Mouse (Mus musculus): Measurements from ENCODE around the gene Nrd1. TPM values are rescaled to one million over a fixed set of nuclear protein-coding genes. Genes with fewer than 3 reads are reported as not detected.

Nrd1 gene
- polyA plus RNA-seq, 1 experiment = 130 TPM

DNA sequence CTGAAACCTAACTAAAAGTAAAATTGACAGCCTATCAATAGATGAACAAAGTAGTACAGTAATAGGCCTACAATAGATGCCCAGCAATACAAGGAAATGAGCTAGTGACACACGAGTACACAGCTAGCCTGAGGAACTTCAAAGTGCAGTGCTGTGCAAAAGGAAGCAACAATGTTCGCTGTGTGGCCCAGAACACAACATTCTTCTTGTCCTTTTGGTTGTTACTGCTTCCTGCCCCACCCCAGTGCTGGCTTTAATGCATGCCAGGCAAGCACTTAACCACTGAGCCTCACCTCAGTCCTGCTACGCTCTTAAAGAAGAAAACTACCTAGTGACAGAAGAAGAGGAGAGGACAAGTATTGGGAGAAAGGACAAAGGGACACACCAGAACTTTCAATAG is 79.2 kb downstream of the Nrd1 start:
- H3K27ac ChIP-seq (ENCODE audit: insufficient read depth, low read depth, low read length) = no peak overlapping the region
- TF ChIP-seq POLR2A (IDR thresholded peaks at IDR 0.05; ENCODE audit: borderline replicate concordance, low read depth, low read length) (no peak), CTCF (IDR thresholded peaks at IDR 0.05; ENCODE audit: low read depth, low read length) (no peak)
- no peaks in the 10 kb centered on the region for H3K4me1 ChIP-seq (ENCODE audit: control insufficient read depth, insufficient read depth, low read length)
- no peak overlapping the region for H3K4me3 ChIP-seq (ENCODE audit: insufficient read depth, low read length)

DNA sequence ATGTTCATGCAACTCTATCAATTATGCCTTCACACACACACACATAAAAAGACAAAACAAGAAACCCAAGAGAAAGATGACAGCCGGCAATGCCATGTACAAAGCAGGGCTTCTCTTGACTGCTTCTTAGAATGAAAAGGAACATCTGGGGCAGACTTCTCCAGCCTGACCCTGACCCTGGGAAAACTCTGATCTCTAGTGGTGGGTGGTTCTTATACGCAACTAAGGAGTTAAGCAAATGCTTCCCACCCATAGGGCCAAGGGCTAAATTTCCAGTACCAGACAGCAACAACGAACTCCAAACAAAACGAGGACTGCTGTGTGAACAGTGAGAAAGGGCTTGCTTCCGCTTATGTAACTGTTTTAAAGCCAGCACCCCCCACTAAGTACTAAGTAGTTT is 79.7 kb downstream of the Nrd1 start:
- no peak for TF ChIP-seq POLR2A (IDR thresholded peaks at IDR 0.05; ENCODE audit: borderline replicate concordance, low read depth, low read length)
- TF ChIP-seq CTCF (IDR thresholded peaks at IDR 0.05; ENCODE audit: low read depth, low read length) = no peak
- Histone ChIP-seq H3K27ac (ENCODE audit: insufficient read depth, low read depth, low read length) (no peak overlapping the region), H3K4me1 (ENCODE audit: control insufficient read depth, insufficient read depth, low read length) (no peaks in the 10 kb centered on the region), H3K4me3 (ENCODE audit: insufficient read depth, low read length) (no peak overlapping the region)

DNA sequence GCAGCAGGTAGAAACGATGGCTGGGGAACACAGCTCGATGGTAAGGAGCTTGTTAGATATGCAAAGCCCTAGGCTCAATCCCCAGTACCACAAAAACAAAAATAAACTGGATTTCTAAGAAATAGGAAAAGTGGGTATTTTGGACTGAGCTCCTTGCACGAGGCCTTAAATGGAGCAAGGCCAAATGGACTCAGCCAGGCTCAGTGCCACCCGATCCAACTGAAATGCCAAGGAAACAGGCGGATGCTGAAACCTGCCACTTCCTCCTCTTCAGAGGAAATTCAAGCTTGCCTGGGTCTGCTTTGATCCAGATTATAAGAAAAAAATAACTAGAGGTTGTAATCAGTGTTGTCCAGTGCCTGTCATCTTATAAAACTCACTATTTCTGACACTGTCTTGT is 88.7 kb downstream of the Nrd1 start:
- TF ChIP-seq CTCF (IDR thresholded peaks at IDR 0.05; ENCODE audit: low read depth, low read length) (no peak), POLR2A (IDR thresholded peaks at IDR 0.05; ENCODE audit: borderline replicate concordance, low read depth, low read length) (no peak)
- Histone ChIP-seq H3K27ac (ENCODE audit: insufficient read depth, low read depth, low read length) (no peak overlapping the region), H3K4me3 (ENCODE audit: insufficient read depth, low read length) (no peak overlapping the region), H3K4me1 (ENCODE audit: control insufficient read depth, insufficient read depth, low read length) (0 out of 2 replicates have a peak, but pooled peaks cover 2% of the 10 kb centered on the region)

DNA sequence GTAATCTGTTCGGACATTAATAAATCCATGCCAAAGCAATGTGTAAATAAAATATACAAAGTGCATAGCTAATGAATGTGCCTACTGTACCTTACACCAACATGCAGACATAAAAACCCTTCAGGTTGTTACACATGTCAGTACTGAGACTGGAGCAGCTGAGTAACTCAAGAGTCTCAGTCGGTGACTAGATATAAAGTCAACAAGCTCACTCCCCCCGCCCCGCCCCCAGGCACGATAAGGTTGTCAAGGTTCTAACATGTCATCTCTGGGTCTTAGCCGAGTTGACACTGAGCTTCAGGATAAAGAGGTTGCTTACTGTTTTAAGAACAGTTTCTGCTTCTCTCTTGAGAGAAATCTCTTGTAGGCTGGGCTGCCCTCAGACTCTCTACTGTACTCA is 89.5 kb downstream of the Nrd1 start:
- H3K4me1 ChIP-seq (ENCODE audit: control insufficient read depth, insufficient read depth, low read length) = 0 out of 2 replicates have a peak, but pooled peaks cover 2% of the 10 kb centered on the region
- no peak overlapping the region for H3K4me3 ChIP-seq (ENCODE audit: insufficient read depth, low read length)
- H3K27ac ChIP-seq (ENCODE audit: insufficient read depth, low read depth, low read length) = no peak overlapping the region
- TF ChIP-seq CTCF (IDR thresholded peaks at IDR 0.05; ENCODE audit: low read depth, low read length) (no peak), POLR2A (IDR thresholded peaks at IDR 0.05; ENCODE audit: borderline replicate concordance, low read depth, low read length) (no peak)

DNA sequence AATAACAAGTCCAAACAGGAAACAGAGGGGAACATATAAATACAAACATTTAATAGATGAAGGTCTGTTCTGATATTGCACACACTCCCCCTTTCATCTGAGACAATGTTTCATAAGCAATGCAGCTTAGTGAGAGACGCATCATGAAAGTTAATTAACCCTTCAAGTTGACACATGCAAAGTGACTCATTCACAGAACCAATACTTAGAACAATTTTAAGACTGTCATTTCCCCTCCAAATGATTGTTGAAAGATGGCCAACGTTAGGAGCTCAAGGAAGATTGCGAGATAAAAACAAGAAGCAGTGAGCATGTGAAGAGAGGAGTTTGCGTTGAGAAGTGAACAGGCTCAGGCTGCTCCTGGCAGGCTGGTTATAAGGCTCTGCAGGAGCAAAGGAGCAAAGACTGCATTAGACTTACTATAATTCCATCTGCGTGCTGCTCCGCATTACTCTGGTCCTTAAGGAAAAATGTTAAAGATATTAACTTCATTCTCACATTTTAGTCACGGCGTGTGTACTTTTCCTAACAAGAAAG is 90.9 kb downstream of the Nrd1 start:
- Histone ChIP-seq H3K4me1 (ENCODE audit: control insufficient read depth, insufficient read depth, low read length) (0 out of 2 replicates have a peak, but pooled peaks cover 2% of the 10 kb centered on the region), H3K27ac (ENCODE audit: insufficient read depth, low read depth, low read length) (no peak overlapping the region), H3K4me3 (ENCODE audit: insufficient read depth, low read length) (no peak overlapping the region)
- no peak for TF ChIP-seq POLR2A (IDR thresholded peaks at IDR 0.05; ENCODE audit: borderline replicate concordance, low read depth, low read length)
- no peak for TF ChIP-seq CTCF (IDR thresholded peaks at IDR 0.05; ENCODE audit: low read depth, low read length)

DNA sequence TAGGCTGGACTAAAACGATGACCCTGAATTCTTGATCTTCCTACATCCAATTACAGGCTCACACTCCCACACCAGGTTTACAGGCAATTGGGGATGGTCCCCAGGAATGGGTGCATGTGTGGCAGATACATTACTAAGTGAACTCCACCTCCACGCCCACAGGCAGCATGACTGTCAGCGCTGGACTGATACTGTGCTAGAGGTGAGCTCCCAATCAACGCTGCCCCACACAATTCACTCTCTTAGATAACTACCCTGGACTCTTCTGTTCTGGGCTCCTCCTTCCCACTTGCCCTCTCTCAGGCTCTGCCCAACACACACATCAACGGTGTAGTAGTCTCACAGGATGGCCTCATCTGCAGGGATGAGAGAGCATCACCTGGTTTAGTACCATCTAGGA is 91.9 kb downstream of the Nrd1 start:
- 0 out of 2 replicates have a peak, but pooled peaks cover 2% of the 10 kb centered on the region for H3K4me1 ChIP-seq (ENCODE audit: control insufficient read depth, insufficient read depth, low read length)
- H3K4me3 ChIP-seq (ENCODE audit: insufficient read depth, low read length) = no peak overlapping the region
- no peak for TF ChIP-seq POLR2A (IDR thresholded peaks at IDR 0.05; ENCODE audit: borderline replicate concordance, low read depth, low read length)
- no peak for TF ChIP-seq CTCF (IDR thresholded peaks at IDR 0.05; ENCODE audit: low read depth, low read length)
- no peak overlapping the region for H3K27ac ChIP-seq (ENCODE audit: insufficient read depth, low read depth, low read length)

DNA sequence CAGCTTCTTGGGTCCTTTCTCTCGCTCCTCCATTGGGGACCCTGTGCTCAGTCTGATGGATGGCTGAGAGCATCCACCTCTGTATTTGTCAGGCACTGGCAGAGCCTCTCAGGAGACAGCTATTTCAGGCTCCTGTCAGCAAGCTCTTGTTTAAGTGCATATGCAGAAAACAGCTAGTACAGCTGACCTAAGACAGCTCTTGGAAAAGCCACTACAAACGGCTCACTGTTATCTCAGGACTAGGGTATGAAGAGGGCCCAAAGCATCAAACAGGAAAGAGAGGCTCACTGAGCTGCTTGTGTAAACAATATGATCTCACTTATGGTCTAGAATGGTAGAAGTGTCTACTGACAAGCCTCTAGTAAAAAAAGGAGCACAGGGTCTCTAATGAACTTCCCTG is 93.8 kb downstream of the Nrd1 start:
- peaks cover 2% of the 10 kb centered on the region; the same call in 1 of the 2 replicates for H3K4me1 ChIP-seq (ENCODE audit: control insufficient read depth, insufficient read depth, low read length)
- no peak overlapping the region for H3K4me3 ChIP-seq (ENCODE audit: insufficient read depth, low read length)
- no peak overlapping the region for H3K27ac ChIP-seq (ENCODE audit: insufficient read depth, low read depth, low read length)
- TF ChIP-seq POLR2A (IDR thresholded peaks at IDR 0.05; ENCODE audit: borderline replicate concordance, low read depth, low read length) (no peak), CTCF (IDR thresholded peaks at IDR 0.05; ENCODE audit: low read depth, low read length) (no peak)

DNA sequence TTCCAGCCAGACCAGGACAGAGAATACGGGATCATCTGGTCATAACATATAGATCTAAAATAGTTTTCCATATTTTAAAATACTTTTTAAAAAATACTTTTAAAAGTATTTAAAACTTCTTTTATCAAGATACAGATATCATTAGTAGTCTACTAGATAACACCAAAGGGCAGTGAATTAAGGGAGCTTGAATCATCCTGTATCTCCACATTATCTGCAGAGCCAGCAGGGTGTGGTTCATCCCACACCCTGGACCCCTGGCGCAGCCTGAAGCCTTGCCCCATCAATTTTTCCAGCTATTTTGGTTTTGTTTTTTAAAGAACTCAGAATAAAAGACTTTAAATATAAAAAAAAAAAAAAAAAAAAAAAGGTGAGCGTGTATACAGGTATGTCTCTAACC is 98.4 kb downstream of the Nrd1 start:
- Histone ChIP-seq H3K27ac (ENCODE audit: insufficient read depth, low read depth, low read length) (no peak overlapping the region), H3K4me1 (ENCODE audit: control insufficient read depth, insufficient read depth, low read length) (peaks cover 10% of the 10 kb centered on the region), H3K4me3 (ENCODE audit: insufficient read depth, low read length) (no peak overlapping the region)
- TF ChIP-seq CTCF (IDR thresholded peaks at IDR 0.05; ENCODE audit: low read depth, low read length) (no peak), POLR2A (IDR thresholded peaks at IDR 0.05; ENCODE audit: borderline replicate concordance, low read depth, low read length) (no peak)

DNA sequence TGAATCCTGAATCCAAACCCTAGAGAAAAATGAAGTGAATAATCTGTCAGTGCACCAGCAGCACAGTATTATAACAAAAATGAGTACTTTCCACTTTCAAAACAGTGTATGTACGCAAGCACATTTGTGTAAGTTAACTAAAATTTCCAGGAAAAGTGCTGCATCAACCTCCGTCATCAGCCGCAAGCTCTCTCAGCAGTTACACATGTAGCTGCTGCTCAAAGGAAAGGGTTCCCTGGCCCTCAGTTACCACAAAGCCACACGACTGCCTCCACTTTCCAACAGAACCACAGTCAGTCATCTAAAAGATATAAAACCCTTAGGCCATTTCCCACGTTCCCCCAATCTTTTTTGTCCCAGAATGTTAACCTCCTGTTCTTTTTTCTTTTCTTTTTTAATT is 102.1 kb downstream of the Nrd1 start:
- Histone ChIP-seq H3K4me1 (ENCODE audit: control insufficient read depth, insufficient read depth, low read length) (peaks cover 26% of the 10 kb centered on the region), H3K27ac (ENCODE audit: insufficient read depth, low read depth, low read length) (no peak overlapping the region), H3K4me3 (ENCODE audit: insufficient read depth, low read length) (no peak overlapping the region)
- TF ChIP-seq POLR2A (IDR thresholded peaks at IDR 0.05; ENCODE audit: borderline replicate concordance, low read depth, low read length) (no peak), CTCF (IDR thresholded peaks at IDR 0.05; ENCODE audit: low read depth, low read length) (no peak)

DNA sequence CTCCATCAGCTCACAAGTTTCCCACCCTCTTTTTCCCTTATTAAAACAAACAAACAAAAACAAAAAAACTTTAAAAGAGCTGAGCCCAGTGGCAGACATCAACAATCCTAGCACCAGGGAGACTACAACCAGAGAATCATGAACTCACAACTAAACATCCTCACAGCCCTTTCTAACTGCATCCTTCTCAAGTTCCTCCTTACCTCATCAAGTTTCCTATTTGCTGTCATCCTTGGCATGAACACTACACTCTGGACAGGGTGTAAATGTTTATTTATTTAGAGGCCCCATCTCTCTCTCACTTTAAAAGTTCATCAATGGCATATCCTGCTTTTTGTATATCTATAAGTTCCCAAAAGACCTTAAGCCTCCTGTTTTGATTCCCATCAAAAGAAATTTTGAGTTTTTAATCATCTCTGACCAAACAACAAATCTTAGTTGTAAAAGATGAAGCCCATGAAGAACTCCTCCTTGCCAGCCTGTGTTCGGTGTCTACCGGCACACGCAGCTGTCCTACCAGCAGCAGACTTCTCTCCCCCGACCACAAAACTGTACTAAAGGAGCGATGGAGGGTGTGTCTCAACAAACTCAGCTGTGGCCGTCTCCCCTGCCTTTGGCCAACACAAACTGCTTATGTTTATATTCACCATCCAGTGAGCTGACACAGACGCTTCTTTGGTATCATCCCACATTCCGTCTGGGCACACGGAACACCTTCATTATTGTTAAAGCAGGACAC is 102.9 kb downstream of the Nrd1 start:
- Histone ChIP-seq H3K4me1 (ENCODE audit: control insufficient read depth, insufficient read depth, low read length) (peaks cover 26% of the 10 kb centered on the region), H3K27ac (ENCODE audit: insufficient read depth, low read depth, low read length) (no peak overlapping the region), H3K4me3 (ENCODE audit: insufficient read depth, low read length) (no peak overlapping the region)
- no peak for TF ChIP-seq CTCF (IDR thresholded peaks at IDR 0.05; ENCODE audit: low read depth, low read length)
- TF ChIP-seq POLR2A (IDR thresholded peaks at IDR 0.05; ENCODE audit: borderline replicate concordance, low read depth, low read length) = no peak
